Mouse (Mus musculus): ENCODE measurements at regions not wholly inside any gene's neighbourhood (a gene's known extent, or its start where the extent isn't known, plus 50 kb on each side); places are given as distances from the start of the nearest gene placed in this dataset.

DNA sequence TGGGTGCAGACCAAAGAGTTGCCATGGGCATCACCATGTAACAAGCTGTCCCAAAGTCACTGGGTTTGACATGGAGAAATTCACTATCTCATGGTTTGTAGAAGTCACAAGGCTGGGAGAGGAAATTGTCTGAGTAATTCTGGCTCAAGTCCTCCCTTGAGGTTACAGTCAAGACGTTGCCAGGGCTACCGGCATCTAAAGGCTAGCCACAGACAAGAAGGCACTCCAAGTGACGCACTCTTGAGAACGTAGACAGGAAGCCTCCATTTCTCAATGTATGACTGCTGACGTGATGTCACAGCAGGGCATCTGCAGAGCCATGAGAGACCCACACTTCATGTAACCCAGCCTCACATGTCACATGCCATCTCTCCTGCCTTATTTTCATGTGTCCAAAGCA is 59.2 kb upstream of the Nectin1 start:
- H3K27ac ChIP-seq (ENCODE audit: insufficient read depth, low read depth, low read length), result no peak overlapping the region
- H3K36me3 ChIP-seq (ENCODE audit: control insufficient read depth, insufficient read depth, low read length), result no peaks in the 10 kb centered on the region
- TF ChIP-seq CTCF (conservative IDR thresholded peaks at IDR 0.05; ENCODE audit: insufficient read depth, insufficient read length, low read depth, low read length) (no peak), POLR2A (IDR thresholded peaks at IDR 0.05; ENCODE audit: low read depth, low read length) (no peak)
- WGBS, result 75% methylated on average over 5 of the region's 5 CpGs
- no peak overlapping the region for H3K4me3 ChIP-seq (ENCODE audit: insufficient read depth, low read depth, low read length)
- H3K27me3 ChIP-seq (replicated peaks; ENCODE audit: control insufficient read depth, insufficient read depth, low read length), result no peaks in the 10 kb centered on the region
- H3K4me1 ChIP-seq (ENCODE audit: control insufficient read depth, insufficient read depth, low read length), result no peaks in the 10 kb centered on the region
- DNase-seq, result no peak

DNA sequence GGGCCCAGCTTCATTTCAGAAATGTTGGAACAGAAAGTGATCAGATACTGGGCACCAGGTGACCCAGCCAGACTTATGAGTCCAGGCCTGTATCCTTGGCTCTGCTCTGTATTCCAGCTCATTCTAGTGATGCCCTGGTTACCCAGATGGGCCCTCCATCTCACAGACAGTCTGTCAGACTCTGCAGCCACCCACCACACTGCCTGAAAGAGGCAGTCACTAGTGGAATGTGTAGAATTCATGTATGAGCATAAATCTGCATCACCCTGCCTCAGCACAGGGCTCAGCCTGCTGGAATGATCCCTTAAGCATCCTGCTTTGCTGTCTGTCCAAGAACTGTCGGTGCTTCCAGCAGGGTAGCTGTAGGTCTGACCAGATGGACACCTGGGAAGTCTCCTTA is 51.8 kb upstream of the Nectin1 start:
- no peak overlapping the region for H3K4me3 ChIP-seq (ENCODE audit: insufficient read depth, low read depth, low read length)
- H3K27ac ChIP-seq (ENCODE audit: insufficient read depth, low read depth, low read length), result no peak overlapping the region
- no peak for DNase-seq
- no peaks in the 10 kb centered on the region for H3K27me3 ChIP-seq (replicated peaks; ENCODE audit: control insufficient read depth, insufficient read depth, low read length)
- H3K36me3 ChIP-seq (ENCODE audit: control insufficient read depth, insufficient read depth, low read length), result no peaks in the 10 kb centered on the region
- TF ChIP-seq POLR2A (IDR thresholded peaks at IDR 0.05; ENCODE audit: low read depth, low read length) (no peak), CTCF (conservative IDR thresholded peaks at IDR 0.05; ENCODE audit: insufficient read depth, insufficient read length, low read depth, low read length) (no peak)
- 80% methylated on average over 1 of the region's 1 CpGs for WGBS
- no peaks in the 10 kb centered on the region for H3K4me1 ChIP-seq (ENCODE audit: control insufficient read depth, insufficient read depth, low read length)

DNA sequence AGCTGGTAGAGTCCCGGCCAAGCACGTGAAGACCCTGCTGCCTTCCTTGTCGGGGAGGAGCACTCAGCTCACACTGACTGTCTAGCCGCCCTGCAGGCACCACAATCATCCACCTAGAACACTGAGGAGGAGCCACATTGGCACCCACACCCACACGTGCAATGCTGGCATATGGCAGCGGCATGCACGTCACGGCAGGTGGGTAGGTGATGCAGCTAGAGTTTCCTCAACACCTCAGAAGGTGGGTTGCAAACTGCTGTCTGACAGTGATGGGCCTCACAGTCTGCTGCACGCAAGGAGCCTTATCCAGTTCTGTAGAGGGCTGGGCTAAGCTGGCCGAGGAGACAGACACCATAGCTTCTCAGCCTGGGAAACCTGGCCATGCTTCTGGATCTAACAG is 51.2 kb upstream of the Nectin1 start:
- TF ChIP-seq POLR2A (IDR thresholded peaks at IDR 0.05; ENCODE audit: low read depth, low read length) (no peak), CTCF (conservative IDR thresholded peaks at IDR 0.05; ENCODE audit: insufficient read depth, insufficient read length, low read depth, low read length) (no peak)
- DNase-seq, result no peak

More for the DNA sequence above, 51.2 kb upstream of the Nectin1 start:
- H3K4me3 ChIP-seq (ENCODE audit: insufficient read depth, low read depth, low read length), result no peak overlapping the region
- H3K4me1 ChIP-seq (ENCODE audit: control insufficient read depth, insufficient read depth, low read length), result no peaks in the 10 kb centered on the region
- no peaks in the 10 kb centered on the region for H3K36me3 ChIP-seq (ENCODE audit: control insufficient read depth, insufficient read depth, low read length)
- WGBS, result 80% methylated on average over 10 of the region's 10 CpGs
- H3K27ac ChIP-seq (ENCODE audit: insufficient read depth, low read depth, low read length), result no peak overlapping the region
- no peaks in the 10 kb centered on the region for H3K27me3 ChIP-seq (replicated peaks; ENCODE audit: control insufficient read depth, insufficient read depth, low read length)

Measured in kidney, adult 2 months (tissue).